Mouse (Mus musculus) cerebellum, adult 2 months (tissue): ENCODE data around the gene Slc25a38.

Source experiments
- CTCF ChIP-seq: fragments of 200-500 bp; IDR thresholded peaks from 2 replicates; pipeline ENCODE4 v1.5.1; 2011; ENCODE audit warnings: low read depth, mild to moderate bottlenecking, control low read depth, low read length, moderate library complexity, borderline replicate concordance; ENCODE audit not compliant: insufficient read depth
- POLR2A ChIP-seq: fragments of 200-500 bp; IDR thresholded peaks from 2 replicates; pipeline ENCODE4 v1.6.1; 2011; ENCODE audit warnings: low read length, control low read depth, borderline replicate concordance; ENCODE audit not compliant: insufficient read depth

DNA sequence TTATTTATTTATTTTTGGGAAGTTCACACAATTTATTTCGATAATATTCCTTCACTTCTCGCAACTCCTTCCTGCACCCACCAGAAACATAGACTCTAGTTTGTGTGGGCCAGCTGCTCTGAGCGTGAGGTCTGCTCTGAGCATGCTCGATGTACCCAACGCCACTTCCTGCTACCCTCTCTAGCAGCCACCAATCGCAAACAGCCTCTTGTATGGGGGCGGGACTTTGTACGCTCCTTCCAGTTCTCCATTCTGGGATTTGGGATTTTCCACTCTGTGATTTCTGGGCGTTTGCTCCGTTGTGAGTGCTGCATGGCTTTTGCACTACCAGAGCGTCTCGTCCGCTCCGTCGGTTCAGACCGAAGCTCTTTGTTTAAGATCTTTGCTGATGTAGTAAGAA is 53.7 kb downstream of the Slc25a38 start:
- no peak for TF ChIP-seq POLR2A
- TF ChIP-seq CTCF: no peak
